Mouse (Mus musculus) hindbrain, embryonic 11.5 days (tissue): ENCODE results near the gene Arid1b. TPM values are rescaled to one million over a fixed set of nuclear protein-coding genes. Genes with fewer than 3 reads are reported as not detected.

Source experiments
- ATAC-seq: fragments of 200-750 bp; cut with Nextera tagmentation; 2 replicates; pipeline ENCODE4 v1.8.0; 2017; ENCODE audit warnings: mild to moderate bottlenecking, moderate TSS enrichment, moderate library complexity; ENCODE audit not compliant: low FRiP score
- DNase-seq: peaks from one replicate; pipeline ENCODE4 v3.0.0-alpha.2; 2015; ENCODE audit warnings: low spot score
- H3K27ac ChIP-seq: fragments of 300-500 bp; sonication (generic); 2 replicates; pipeline ENCODE4 v1.5.1; 2014; ENCODE audit warnings: mild to moderate bottlenecking, low read depth, low read length
- H3K27me3 ChIP-seq: fragments of 300-500 bp; sonication (generic); 2 replicates; pipeline ENCODE4 v1.6.1; 2014; ENCODE audit warnings: mild to moderate bottlenecking, low read length, moderate library complexity, mixed read lengths; ENCODE audit not compliant: control insufficient read depth, insufficient read depth
- H3K36me3 ChIP-seq: fragments of 300-500 bp; sonication (generic); 2 replicates; pipeline ENCODE4 v1.6.1; 2014; ENCODE audit warnings: mild to moderate bottlenecking, low read length, moderate library complexity, mixed read lengths; ENCODE audit not compliant: control insufficient read depth, insufficient read depth
- H3K4me1 ChIP-seq: fragments of 300-500 bp; sonication (generic); replicated peaks from 2 replicates; pipeline ENCODE4 v1.6.1; 2014; ENCODE audit warnings: low read length, mixed read lengths; ENCODE audit not compliant: control insufficient read depth, insufficient read depth
- H3K4me2 ChIP-seq: fragments of 300-500 bp; sonication (generic); replicated peaks from 2 replicates; pipeline ENCODE4 v1.6.1; 2014; ENCODE audit warnings: mild to moderate bottlenecking, low read depth, low read length
- H3K4me3 ChIP-seq: fragments of 300-500 bp; sonication (generic); 2 replicates; pipeline ENCODE4 v1.5.1; 2014; ENCODE audit warnings: low read depth, low read length
- H3K9ac ChIP-seq: fragments of 300-500 bp; sonication (generic); 2 replicates; pipeline ENCODE4 v1.6.1; 2014; ENCODE audit warnings: low read depth, low read length
- H3K9me3 ChIP-seq: fragments of 300-500 bp; sonication (generic); 2 replicates; pipeline ENCODE4 v1.6.1; 2016; ENCODE audit warnings: low read length; ENCODE audit not compliant: control insufficient read depth
- WGBS: fragments of 180-500 bp; shearing (Covaris S2); extraction: QIAGEN DNeasy Blood & Tissue Kit; methylation state at CpG from one replicate; pipeline ENCODE4 v1.1.7; 2014; 5-methylcytosine and 5-hydroxymethylcytosine counted together
- polyA plus RNA-seq: library from polyadenylated mRNA; unstranded; fragments of >200 nt; fragmentation: Nextera tagmentation; extraction: Ambion mirVana; gene quantifications from 2 replicates; pipeline ENCODE4 v1.2.1, GENCODE M21; 2014

Gene Arid1b
- polyA plus RNA-seq, 1 experiment from 2014 or later, result 18.6 TPM

- Histone ChIP-seq H3K4me3 (no peak overlapping the region), H3K4me1 (0 out of 2 replicates have a peak, but pooled peaks cover 2% of the 10 kb centered on the region), H3K9ac (no peak overlapping the region), H3K9me3 (no peaks in the 10 kb centered on the region), H3K4me2 (no peak overlapping the region), H3K27ac (no peak overlapping the region), H3K36me3 (no peaks in the 10 kb centered on the region), H3K27me3 (no peaks in the 10 kb centered on the region)
- ATAC-seq, result no peak
- DNase-seq, result no peak
- 92% methylated on average over 3 of the region's 3 CpGs for WGBS
Observed at GRCm38 (mm10) chr17:5034201-5034600, 40.1 kb downstream of the Arid1b start.

GRCm38 (mm10) chr17:5036200-5036835 lies 42.2 kb downstream of the Arid1b start:
- WGBS, result 59% methylated on average over 2 of the region's 2 CpGs
- ATAC-seq (no peak), DNase-seq (no peak)
- Histone ChIP-seq H3K4me3 (no peak overlapping the region), H3K9ac (no peak overlapping the region), H3K36me3 (no peaks in the 10 kb centered on the region), H3K27me3 (no peaks in the 10 kb centered on the region), H3K27ac (no peak overlapping the region), H3K4me1 (0 out of 2 replicates have a peak, but pooled peaks cover 2% of the 10 kb centered on the region), H3K9me3 (no peaks in the 10 kb centered on the region), H3K4me2 (no peak overlapping the region)

- no peak for ATAC-seq
- H3K9me3 ChIP-seq, result no peaks in the 10 kb centered on the region
Observed at GRCm38 (mm10) chr17:5037199-5037598, 43.1 kb downstream of the Arid1b start.

GRCm38 (mm10) chr17:5039826-5040225 lies 45.7 kb downstream of the Arid1b start:
- no peaks in the 10 kb centered on the region for H3K27me3 ChIP-seq
- DNase-seq, result no peak
- no peak overlapping the region for H3K9ac ChIP-seq
- no peak for ATAC-seq
- no peaks in the 10 kb centered on the region; the same call in 1 of the 2 replicates for H3K4me1 ChIP-seq
- no peak overlapping the region for H3K4me2 ChIP-seq
- 92% methylated on average over 2 of the region's 2 CpGs for WGBS
- H3K9me3 ChIP-seq, result no peaks in the 10 kb centered on the region
- H3K4me3 ChIP-seq, result no peak overlapping the region
- no peaks in the 10 kb centered on the region for H3K36me3 ChIP-seq
- H3K27ac ChIP-seq, result no peak overlapping the region

More at GRCm38 (mm10) chr17:5037199-5037598, 43.1 kb downstream of the Arid1b start:
- no peak overlapping the region for H3K9ac ChIP-seq
- H3K4me3 ChIP-seq, result no peak overlapping the region
- 91% methylated on average over 8 of the region's 8 CpGs for WGBS
- H3K36me3 ChIP-seq, result no peaks in the 10 kb centered on the region
- DNase-seq, result no peak
- no peak overlapping the region for H3K27ac ChIP-seq
- no peak overlapping the region for H3K4me2 ChIP-seq
- H3K27me3 ChIP-seq, result no peaks in the 10 kb centered on the region
- 0 out of 2 replicates have a peak, but pooled peaks cover 2% of the 10 kb centered on the region for H3K4me1 ChIP-seq

GRCm38 (mm10) chr17:5043871-5044270 lies 49.7 kb downstream of the Arid1b start:
- WGBS, result 76% methylated on average over 7 of the region's 7 CpGs
- H3K4me3 ChIP-seq, result no peak overlapping the region
- H3K27ac ChIP-seq, result no peak overlapping the region
- no peak overlapping the region for H3K9ac ChIP-seq
- no peaks in the 10 kb centered on the region; the same call in 1 of the 2 replicates for H3K4me1 ChIP-seq
- no peaks in the 10 kb centered on the region for H3K36me3 ChIP-seq
- no peaks in the 10 kb centered on the region for H3K9me3 ChIP-seq
- H3K4me2 ChIP-seq, result no peak overlapping the region
- no peaks in the 10 kb centered on the region for H3K27me3 ChIP-seq
- DNase-seq (no peak), ATAC-seq (no peak)

- no peak for ATAC-seq
- Histone ChIP-seq H3K9me3 (no peaks in the 10 kb centered on the region), H3K4me3 (no peak overlapping the region), H3K27ac (no peak overlapping the region), H3K4me2 (no peak overlapping the region), H3K4me1 (no peaks in the 10 kb centered on the region; the same call in 1 of the 2 replicates), H3K9ac (no peak overlapping the region), H3K36me3 (no peaks in the 10 kb centered on the region), H3K27me3 (no peaks in the 10 kb centered on the region)
- 95% methylated on average over 5 of the region's 5 CpGs for WGBS
- DNase-seq, result no peak
Observed at GRCm38 (mm10) chr17:5045613-5046012, 51.5 kb downstream of the Arid1b start.

GRCm38 (mm10) chr17:5047373-5047772 lies 53.2 kb downstream of the Arid1b start:
- H3K27me3 ChIP-seq, result no peaks in the 10 kb centered on the region
- no peaks in the 10 kb centered on the region for H3K9me3 ChIP-seq
- DNase-seq, result no peak
- no peak overlapping the region for H3K9ac ChIP-seq
- H3K4me2 ChIP-seq, result no peak overlapping the region
- H3K27ac ChIP-seq, result no peak overlapping the region
- no peak overlapping the region for H3K4me3 ChIP-seq
- no peaks in the 10 kb centered on the region; the same call in 1 of the 2 replicates for H3K4me1 ChIP-seq
- no peaks in the 10 kb centered on the region for H3K36me3 ChIP-seq
- WGBS, result 91% methylated on average over 4 of the region's 4 CpGs
- ATAC-seq, result no peak

GRCm38 (mm10) chr17:5050266-5050665 lies 56.1 kb downstream of the Arid1b start:
- no peak overlapping the region for H3K9ac ChIP-seq
- H3K4me1 ChIP-seq, result 0 out of 2 replicates have a peak, but pooled peaks cover 2% of the 10 kb centered on the region
- DNase-seq (no peak), ATAC-seq (no peak)
- no peak overlapping the region for H3K4me2 ChIP-seq
- H3K9me3 ChIP-seq, result no peaks in the 10 kb centered on the region
- 83% methylated on average over 8 of the region's 8 CpGs for WGBS
- H3K36me3 ChIP-seq, result no peaks in the 10 kb centered on the region
- no peak overlapping the region for H3K4me3 ChIP-seq
- no peaks in the 10 kb centered on the region for H3K27me3 ChIP-seq
- H3K27ac ChIP-seq, result no peak overlapping the region

GRCm38 (mm10) chr17:5050970-5051530 lies 56.9 kb downstream of the Arid1b start:
- no peak overlapping the region for H3K4me3 ChIP-seq
- ATAC-seq (no peak), DNase-seq (no peak)
- H3K9ac ChIP-seq, result no peak overlapping the region
- H3K4me1 ChIP-seq, result 0 out of 2 replicates have a peak, but pooled peaks cover 2% of the 10 kb centered on the region
- H3K4me2 ChIP-seq, result no peak overlapping the region
- 85% methylated on average over 7 of the region's 7 CpGs for WGBS
- no peaks in the 10 kb centered on the region for H3K27me3 ChIP-seq
- H3K36me3 ChIP-seq, result no peaks in the 10 kb centered on the region
- H3K27ac ChIP-seq, result no peak overlapping the region
- H3K9me3 ChIP-seq, result no peaks in the 10 kb centered on the region
